Mouse (Mus musculus) kidney, adult 9 months (tissue): ENCODE data around the gene Ctnnd1.
A peak's percentile ranks its signal among the peaks of the same experiment; 100 is the strongest.
"Not testable (repeated sequence)": the region's sequence is repeated elsewhere in the genome, so short reads cannot be mapped to it uniquely, and the experiment has no call there.

Experiments
- DNase-seq: peaks from one replicate; pipeline ENCODE4 v3.0.0; 2022

Gene Ctnnd1

DNA sequence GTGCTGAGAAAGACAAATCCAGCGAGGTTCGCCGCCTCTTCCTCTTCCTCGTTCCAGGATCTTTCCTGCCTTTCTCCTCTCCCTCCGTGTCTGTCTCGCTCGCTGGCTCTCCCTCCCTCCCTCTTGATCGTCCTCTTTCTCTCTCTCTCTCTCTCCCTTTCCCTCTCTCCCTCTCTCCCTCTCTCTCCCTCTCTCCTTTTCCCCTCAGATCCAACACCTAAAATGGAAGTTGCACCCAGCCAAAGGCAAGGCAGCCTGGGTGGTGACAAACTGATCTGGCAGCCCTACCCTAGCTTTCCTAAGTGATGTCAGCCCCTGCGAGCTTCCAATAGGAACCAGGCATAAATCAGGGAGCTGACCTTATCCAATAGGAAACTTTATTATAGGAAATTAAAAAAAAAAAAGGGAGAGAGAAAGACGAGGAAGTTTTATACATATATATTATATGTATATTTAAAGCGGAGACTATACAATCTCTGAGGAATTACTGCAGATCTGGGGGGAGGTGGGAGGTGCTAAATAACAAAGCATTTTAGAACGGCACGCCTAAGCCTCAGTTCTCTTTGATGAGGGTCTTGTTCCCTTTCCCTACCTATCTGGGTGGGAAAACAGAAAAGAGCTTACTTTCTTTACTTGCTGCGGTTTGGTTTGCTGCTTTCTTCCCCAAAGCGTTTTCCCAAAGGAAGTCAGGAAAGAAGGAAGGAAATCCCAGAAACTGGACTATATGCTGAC lies at the start of gene Ctnnd1:
Ctnnd1 (minus strand) TSS at position 302 of the 732 bp plus-strand sequence.
- DNase-seq = peak; percentile 94

DNA sequence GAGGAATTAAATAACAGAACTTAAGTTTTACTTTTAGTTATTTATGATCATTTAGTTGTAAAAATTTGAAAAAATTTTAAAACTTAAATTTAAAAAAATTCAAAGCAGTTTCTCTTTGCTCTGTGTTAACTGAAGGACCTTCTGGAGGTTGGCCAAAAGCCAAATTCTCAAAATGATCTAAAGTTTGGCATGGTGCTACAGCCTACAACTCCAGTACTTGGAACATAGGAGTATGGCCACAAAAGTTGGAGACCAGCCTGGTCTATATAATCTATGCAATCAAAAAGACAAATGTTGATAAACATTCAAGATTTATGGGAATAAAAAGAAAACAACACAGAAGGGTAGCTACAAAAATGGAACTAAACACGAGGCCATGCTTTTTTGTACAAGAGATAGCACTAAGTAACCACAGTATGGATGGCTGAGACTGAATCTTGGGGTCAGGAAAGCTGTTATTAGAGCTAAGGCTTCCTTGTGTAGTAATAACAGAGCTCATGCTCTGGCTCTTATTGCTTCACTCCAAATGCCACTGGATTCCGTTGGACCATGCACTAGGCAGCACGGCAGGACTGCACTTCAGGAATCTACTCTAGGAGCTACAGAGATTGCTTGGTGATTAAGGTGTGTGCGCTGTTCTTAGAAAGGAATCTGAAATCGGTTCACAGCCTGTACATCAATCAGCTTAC lies 44.6 kb upstream of the Ctnnd1 start:
- no peak for DNase-seq

DNA sequence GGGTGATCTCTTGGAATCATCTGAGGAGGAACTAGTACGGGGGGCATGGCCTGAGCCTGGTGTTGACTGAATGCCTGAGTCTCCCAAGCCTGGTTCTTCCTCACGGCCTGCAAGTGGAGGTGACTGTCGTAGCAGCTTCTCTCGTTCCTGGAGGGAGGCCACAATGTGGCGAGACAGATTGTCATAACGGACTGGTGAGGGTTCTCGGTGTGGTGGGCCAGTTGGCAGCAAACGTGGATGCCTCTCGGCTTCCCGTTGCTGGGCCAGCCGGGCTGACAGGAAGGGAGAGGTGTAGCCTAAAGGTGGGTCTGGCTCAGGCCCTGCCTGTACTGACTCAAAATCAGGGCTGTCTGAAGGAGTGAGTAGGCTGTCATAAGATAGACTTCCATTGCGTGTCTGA lies 39.5 kb upstream of the Ctnnd1 start:
- DNase-seq = no peak

DNA sequence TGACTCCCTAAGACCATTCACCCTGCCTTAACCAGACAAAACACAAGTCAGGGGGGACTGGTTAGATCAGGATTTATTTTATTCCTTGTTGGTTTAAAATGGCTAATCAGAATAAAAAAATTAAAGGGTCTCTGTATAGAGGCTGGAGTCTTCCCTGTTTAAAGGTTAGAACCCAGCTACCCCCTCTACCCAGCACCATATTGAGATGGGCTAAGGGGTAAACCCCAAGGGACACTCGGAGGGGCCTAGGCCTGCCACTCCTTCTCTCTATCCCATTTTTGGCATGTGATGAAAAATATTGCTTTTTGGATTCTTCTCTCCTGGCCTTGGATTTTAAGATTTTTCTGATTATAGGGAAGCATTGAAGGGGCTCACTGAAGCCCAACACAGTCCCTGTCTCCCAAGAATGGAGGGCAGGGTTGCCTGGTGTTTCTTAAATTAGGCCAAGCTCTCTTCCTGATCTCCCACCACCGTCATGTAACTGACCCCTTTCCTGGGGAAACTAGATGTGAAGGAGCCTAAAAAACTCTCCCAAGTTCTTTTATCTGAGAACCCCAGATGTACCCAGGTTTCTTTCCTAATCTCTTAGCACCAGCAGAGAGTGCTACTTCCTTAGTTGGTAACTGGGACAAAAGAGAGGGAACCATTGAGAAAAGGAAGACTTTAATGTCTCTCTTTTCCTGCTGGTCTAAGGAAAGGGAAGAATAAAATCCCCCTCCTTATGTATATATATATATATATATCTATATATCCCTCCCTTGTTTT lies 37.7 kb upstream of the Ctnnd1 start:
- no peak for DNase-seq

DNA sequence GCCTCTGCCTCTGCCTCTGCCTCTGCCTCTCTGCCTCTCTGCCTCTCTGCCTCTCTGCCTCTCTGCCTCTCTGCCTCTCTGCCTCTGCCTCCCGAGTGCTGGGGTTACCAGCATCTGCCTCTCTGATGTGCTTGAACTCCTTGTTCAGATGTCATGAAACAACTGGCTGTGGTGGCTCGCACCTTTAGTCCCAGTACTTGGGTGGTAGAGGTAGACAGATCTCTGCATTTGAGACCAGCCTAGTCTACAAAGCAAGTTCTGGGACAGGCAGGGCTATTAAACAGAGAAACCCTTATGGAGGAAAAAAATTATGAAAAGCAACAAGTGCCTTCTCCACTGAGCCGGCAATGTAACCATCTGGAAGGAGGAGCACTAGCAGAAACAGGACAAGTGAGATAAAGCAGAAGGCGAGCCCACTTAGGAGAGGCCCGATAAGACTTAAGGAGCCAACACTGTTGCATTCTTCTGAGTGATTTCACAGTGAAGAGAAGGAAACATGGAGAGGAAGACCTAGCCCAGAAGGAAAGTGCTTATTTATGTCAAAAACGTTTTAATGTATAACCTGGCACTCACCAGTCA lies 32.1 kb upstream of the Ctnnd1 start:
- no peak for DNase-seq

DNA sequence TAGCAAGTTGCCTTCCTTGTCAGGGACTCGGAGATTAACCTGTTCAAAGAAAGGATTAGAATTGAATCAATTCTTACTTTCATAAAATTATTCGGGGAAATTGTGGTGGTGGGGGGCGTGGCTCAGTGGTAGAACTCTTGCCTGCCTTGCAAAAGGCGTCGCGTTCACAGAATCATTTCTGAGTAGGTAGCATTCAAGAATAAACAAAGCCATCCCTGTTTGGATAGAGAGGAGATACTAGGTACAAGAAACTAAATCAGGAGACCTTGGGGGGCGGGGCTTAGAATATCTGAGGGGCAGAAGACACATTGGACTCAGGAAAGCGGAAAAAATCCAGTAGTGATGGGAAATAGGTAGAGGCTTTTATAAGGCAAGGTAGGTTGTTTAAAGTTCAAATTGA lies 28.5 kb upstream of the Ctnnd1 start, which contains the start of gene Tmx2:
Tmx2 (minus strand) TSS at position 125 of the 400 bp plus-strand sequence.
- DNase-seq = no peak

DNA sequence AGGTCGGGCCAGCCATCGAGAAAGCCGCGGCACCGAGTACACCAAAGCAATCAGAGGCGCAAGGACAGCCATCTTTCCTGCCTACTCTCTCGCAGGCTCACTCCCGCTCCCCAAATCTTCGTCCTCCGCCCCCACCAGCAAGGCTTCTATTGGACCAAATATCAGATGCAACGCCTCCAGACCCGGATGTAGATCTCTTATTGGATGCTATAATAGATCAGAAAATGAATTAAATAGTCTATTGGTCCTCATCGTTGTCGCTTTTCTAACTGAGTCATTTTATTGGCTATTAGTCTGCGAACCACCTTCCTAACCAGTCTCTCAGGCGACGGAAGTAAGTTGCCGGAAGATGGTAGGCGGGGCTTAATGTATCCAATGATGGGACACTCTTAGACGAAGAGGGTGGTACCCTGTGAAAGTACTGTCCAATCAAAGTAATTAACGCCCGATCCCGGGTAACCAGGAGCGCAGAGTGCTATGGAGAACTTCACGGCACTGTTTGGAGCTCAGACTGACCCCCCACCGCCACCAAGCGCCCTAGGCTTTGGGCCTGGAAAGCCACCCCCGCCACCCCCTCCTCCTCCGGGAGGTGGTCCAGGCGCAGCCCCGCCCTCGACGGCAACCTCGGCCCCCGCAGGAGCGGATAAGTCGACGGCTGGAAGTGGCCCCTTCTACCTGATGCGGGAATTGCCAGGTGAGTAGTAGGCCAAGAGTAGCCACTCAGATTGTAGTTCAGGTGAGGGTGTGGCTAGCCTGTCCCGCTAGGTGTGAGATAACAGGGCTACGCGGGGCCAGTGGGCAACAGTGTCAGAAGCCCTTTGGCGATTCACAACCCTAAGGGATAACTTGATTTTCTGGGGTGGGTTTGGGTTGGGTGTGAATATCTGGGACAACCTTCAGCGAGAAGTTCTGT lies 27.7 kb upstream of the Ctnnd1 start, which contains the start of the genes Gm28635 and Med19:
Gm28635 (minus strand) TSS at position 74 of the 913 bp plus-strand sequence.
Med19 (plus strand) TSS at position 435 of the 913 bp plus-strand sequence.
- DNase-seq = peak; percentile 99

DNA sequence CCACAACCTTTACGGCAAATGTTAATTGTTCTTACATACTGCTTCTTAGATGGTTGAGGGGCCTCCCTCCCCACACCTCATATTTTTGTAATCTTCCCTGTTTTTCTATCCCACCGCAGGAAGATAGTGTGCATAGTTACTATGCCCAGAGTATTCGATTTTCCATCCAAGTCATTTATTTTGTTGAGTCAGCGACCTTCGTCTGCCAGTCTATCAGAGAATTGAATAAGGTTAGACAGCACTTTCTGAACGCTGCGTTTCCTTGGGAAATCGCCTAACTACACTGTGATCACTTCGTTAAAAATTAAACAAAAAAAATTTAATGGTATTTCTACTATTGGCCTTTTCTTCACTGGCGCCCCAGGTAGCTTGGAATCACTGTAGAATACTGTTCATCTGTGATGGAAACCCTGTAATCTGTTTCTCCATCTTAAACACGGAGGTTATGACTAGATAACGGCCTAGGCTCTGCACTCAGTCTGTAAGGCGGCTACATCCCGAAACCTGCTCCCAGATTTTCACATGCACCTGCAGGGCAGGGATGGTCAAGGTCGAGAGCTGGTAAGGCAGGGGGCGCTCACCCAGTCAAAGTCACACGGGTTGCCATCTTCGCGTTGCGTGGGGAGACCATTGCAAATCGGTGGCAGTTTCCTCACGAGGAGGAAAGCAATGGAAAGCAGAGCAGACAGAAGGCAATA lies 26.9 kb upstream of the Ctnnd1 start:
- DNase-seq = no peak

DNA sequence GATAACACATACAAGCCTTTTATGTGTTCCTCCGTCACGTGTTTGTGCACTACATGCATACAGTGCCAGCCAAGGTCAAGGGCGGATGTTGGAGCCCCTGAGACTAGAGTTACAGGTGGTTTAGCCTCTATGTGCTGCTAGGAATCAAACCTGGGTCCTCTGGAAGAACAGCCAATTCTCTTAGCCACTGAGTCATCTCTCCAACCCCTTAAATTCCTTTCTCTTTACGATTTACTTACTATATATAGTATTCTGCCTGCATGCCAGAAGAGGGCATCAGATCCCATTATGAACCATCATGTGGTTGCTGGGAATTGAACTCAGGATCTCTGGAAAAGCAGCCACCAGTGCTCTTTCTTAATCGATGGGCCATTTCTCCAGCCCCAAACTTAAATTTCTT lies 21.0 kb upstream of the Ctnnd1 start:
- DNase-seq = not testable (repeated sequence)

DNA sequence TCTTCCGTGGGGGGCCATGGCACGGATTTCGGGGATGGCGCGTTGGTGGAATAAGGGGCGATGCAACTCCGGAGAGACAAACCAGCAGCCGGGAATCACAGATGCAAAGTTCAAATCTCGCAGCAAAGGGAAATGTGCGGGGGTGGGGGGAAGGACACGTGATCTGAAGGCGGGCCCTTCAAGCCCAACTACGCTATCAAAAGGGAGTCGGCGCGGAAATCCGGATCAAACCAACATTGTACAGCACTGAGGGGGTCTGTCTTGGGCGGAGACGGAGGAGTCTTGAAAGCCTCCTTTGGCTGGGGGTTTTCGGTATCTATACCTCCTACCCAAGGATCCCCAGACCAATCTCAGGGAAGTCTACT lies 20.0 kb upstream of the Ctnnd1 start, which contains the start of gene Selenoh:
Selenoh (minus strand) TSS at position 202 of the 365 bp plus-strand sequence.
- peak; percentile 81 for DNase-seq

DNA sequence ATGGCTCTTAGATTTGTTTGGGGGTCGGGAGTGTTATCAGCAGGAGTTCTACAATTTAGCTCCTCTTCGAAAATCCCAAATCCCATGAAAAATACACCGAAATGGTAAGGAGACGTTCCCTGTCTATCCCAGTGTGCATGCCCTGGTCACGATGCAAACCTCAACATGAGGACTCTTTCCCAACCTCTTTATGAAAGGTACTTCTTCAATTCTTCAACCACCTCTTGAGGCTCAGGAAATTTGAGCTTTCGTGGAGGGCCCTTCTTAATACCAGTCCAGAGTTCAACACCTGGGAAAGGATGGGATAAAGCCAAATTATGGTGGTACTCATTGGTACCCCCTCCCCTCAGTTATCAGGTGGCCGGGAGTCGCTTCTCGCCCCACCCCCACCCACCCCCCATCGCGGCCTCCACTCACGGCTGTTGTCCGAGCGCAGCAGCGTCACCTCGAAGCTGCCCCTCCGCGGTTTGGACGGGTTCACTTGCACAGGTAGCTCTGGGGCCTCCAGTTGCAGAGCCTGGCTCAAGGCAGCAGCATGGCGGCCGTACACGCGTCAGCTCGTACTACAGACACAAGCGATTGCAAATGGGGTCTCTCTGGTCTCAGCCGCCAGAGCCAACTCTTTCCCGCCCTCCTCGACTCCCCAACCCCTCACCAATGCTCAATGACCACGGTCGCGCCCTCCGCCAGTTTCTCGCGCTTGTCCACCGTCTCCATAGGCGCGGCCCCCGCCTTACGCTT lies 19.4 kb upstream of the Ctnnd1 start:
- no peak for DNase-seq

DNA sequence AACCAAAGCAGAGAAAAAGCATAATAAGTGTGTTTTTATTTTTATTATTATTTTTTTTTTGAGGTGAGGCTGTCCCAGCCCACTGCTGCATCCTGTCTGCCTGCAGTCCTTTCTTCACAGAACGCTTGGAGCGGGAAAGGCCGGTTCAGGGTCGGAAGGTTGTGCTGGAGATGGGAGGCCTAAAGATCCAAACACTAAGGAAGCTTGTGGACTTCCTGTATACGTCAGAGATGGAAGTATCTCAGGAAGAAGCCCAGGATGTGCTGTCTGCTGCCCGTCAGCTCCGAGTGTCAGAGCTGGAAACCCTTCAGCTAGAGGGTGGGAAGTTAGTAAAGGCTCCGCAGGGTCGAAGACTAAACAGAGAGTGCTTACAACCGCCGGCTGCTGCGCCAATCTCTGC lies 15.5 kb upstream of the Ctnnd1 start:
- peak; percentile 41 for DNase-seq

DNA sequence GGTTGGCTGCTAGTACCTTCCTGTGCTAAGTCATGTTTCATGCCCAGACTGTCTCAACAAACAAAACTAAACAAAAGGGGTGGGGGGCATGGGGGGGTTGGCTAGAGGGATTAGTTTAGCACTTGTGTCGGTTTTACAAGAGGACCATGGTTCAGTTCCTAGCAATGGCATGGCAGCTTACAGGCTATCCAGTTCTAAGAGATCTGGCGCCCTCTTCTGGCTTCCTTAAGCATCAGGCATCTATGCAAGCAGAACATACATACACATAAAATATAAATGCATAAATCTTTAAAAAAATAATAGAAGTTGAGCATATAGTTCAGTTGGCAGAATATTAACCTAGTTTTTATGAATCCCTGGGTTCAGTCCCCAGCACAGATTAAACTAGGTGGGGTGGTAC lies 12.3 kb upstream of the Ctnnd1 start:
- peak; percentile 64 for DNase-seq

DNA sequence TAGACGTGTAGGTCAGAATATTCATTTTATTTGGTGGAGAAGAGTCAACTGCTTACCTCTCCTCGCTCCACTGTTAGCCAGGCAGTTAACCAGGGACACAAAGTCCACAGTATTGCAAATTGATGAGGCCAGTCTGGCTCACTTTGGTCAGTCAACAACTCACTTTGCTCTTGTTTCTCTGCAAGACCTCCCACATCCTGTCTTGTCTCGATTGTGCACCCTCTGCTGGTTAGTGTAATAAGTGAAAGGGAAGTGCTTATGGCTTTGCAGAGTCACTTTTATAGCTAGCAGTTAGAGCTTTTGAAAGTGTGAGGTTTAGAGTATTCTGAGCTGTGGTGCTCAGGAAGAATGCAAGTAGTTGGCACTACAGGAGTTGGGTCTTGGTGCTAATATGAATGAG lies 9.7 kb upstream of the Ctnnd1 start:
- DNase-seq = peak; percentile 87

DNA sequence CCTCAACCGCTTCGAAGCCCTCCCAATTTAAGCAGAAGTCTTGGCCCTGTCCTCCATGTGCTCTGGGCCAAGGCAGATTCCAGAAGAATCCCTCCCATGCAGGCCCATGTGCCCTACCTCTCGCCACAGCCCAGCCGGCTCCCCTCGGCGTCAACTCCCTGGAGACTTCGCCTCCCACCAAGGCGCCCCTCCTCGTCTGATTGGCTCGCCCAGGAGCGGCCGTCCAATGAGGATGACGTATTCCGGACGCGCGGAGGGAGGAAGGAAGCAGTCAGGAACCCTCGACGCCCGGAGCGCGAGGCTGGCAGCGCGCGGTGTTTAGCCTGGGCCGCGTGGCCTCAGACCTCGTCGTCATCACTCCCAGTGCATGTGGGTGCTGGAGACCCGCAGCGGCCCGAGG lies 8.2 kb upstream of the Ctnnd1 start, which contains the start of gene Btbd18:
Btbd18 (plus strand) TSS at position 274 of the 400 bp plus-strand sequence.
- no peak for DNase-seq

DNA sequence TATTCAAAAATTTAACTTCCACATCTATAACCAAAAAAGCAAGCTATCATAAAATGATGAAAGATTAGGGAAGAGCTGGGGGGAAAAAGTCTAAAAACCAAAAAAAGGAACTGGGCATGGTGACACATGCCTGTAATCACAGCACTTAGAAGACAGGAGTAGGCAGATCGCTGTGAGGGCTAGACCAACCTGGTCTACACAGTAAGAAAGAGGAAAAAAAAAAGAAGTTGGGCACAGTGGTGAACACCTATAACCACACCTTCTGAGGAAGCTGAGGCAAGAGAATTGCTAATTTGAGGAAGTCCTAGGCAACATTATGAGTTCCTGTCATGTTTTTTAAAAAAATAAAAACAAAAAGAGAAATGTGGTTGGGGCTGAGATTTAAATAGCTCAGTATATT lies 5.3 kb upstream of the Ctnnd1 start:
- DNase-seq = no peak

DNA sequence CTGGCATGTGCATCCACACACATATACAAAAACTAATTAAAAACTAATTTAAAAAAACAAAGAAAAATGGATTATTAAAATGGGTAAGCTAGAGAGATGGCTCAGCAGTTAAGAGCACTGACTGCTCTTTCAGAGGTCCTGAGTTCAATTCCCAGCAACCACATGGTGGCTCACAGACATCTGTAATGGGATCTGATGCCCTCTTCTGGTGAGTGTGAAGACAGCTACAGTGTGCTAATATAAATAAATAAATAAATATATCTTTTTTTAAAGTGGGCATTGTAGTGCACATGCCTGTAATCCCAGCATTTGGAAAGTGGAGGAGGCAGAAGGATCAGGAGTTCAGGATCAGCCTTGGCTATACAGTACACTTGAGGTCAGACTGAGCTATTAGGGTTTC lies 2.8 kb upstream of the Ctnnd1 start:
- peak; percentile 36 for DNase-seq

DNA sequence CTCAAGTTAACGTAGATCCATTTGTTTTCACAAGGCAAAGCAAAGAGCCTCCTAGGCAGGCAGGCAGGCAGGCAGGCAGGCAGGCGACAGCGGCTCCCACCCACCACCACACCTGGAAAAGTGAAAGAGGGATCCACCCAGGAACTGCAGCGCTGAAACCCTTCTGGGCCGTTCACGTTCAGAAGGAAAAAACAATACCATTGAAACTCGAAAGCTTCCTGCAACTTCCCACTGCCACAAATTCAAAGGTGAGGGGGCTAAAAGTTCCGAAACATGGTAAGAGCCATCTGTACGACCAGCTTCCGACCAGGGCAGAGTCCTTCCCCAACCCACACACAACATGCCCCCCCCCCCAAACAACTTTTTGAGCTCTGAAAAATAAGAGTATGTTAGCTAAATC lies 891 bp downstream of the Ctnnd1 start:
- peak; percentile 35 for DNase-seq

DNA sequence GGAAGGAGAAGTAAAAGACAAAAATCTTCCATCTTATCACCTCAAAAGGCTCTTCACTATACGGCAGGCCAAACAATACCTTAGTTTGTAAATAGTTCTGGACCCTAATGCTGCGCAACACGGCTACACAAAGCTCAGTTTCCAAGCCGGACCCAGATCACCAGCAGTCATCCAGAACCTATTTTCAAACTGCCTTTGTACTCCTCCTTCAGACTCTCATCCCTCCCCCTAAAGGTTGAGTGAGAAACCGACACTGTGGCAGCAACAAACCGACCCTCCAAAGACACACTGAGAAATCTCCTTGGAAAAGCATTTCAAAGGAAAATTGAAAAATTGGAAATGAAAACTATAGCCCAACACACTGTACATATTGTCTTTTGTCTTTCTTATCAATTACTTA lies 2.2 kb downstream of the Ctnnd1 start:
- no peak for DNase-seq

DNA sequence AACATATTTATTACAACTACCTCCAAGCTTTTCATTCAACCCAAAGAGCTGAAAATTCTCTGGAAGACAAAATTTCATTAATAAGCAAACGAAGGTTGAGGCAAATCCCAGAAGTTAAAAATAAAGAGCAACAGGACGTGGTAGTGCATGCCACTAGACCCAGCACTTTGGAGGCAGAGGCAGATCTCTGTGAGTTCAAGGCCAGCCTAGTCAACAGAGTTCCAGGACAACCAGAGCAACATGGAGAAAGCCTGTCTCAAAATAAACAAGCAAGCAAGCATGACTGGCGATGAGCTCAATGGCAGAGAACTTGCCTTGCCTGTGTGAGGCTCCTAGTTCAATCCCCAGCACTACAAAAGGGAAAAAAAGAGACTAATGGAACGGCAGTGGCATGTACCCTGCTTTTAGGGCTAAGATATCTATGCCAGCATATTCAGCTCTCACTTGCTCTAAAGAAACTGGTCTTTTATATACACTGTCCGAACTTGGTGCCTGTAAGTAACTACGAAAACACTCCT lies 3.5 kb downstream of the Ctnnd1 start:
- no peak for DNase-seq
